25 mouse cellular contexts compared by ENCODE assay signal in the genomic region with DNA sequence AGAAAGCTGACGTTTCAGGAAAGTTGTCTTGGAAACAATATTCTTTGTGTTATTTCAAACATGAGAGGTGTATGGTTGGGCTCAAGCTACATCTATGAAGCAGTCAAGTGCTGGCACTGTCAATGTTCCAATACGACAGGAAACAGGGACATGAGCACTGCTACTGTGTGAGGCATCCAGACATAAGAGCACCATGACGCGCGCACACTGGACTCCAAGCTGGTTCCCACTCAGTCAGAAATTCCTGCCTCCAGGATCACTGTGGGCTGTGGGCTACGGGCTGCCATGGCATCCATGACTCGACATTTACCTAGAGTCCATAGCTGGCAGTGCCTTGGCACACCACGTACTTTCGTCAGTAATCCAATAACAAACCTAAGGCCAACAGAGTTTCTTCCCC.
DNase-seq lines count a peak whose midpoint lies in the region; ATAC-seq lines count a peak whose summit lies in the region.
"Had no signal": no experiment of that assay in that cellular context is flagged by ENCODE, and none has a peak within 500 bp of the region (broad histone marks: within the 10 kb centered on the region; RNA-seq: fewer than 3 reads in every experiment).

No protein-coding gene starts in this region.

- H3K9me3 ChIP-seq in hindbrain, embryonic 13.5 days, result no peaks in the 10 kb centered on the region
- H3K9me3 ChIP-seq in hindbrain, embryonic 10.5 days, result no peaks in the 10 kb centered on the region
- H3K9me3 ChIP-seq: embryonic facial prominence, embryonic 12.5 days; forebrain, embryonic 13.5 days; heart, embryonic 13.5 days; limb, embryonic 10.5 days; liver, embryonic 15.5 days; lung, embryonic 15.5 days had no signal

- 66% methylated on average over 9 of the region's 9 CpGs for WGBS in hindbrain, embryonic 13.5 days
- 79% methylated on average over 9 of the region's 9 CpGs for WGBS in hindbrain, embryonic 10.5 days

- no peaks in the 10 kb centered on the region for H3K36me3 ChIP-seq in hindbrain, embryonic 13.5 days
- no peaks in the 10 kb centered on the region; the same call in 1 of the 2 replicates for H3K36me3 ChIP-seq in hindbrain, embryonic 10.5 days
- H3K36me3 ChIP-seq: embryonic facial prominence, embryonic 12.5 days; heart, embryonic 13.5 days; limb, embryonic 10.5 days; liver, embryonic 15.5 days; lung, embryonic 15.5 days had no signal

- no peak for ATAC-seq in hindbrain, embryonic 13.5 days (ENCODE audit: low FRiP score)
- ATAC-seq: forebrain, embryonic 13.5 days; inflammation-experienced regulatory T-cells, adult 6 months had no signal

- peak overlapping the region; percentile 48; the same call in 1 of the 2 replicates for H3K27ac ChIP-seq in hindbrain, embryonic 13.5 days
- H3K27ac ChIP-seq in hindbrain, embryonic 10.5 days, result no peak overlapping the region
- H3K27ac ChIP-seq: embryonic facial prominence, embryonic 12.5 days; forebrain, embryonic 13.5 days; heart, adult 2 months; heart, embryonic 13.5 days; limb, embryonic 10.5 days; liver, embryonic 15.5 days; lung, embryonic 15.5 days; macrophage had no signal

- no peak overlapping the region for H3K9ac ChIP-seq in hindbrain, embryonic 13.5 days
- H3K9ac ChIP-seq: embryonic facial prominence, embryonic 12.5 days; forebrain, embryonic 13.5 days; heart, embryonic 13.5 days; liver, embryonic 15.5 days; lung, embryonic 15.5 days had no signal

- H3K4me2 ChIP-seq in hindbrain, embryonic 13.5 days, result no peak overlapping the region
- H3K4me2 ChIP-seq: embryonic facial prominence, embryonic 12.5 days; forebrain, embryonic 13.5 days; heart, embryonic 13.5 days; liver, embryonic 15.5 days; lung, embryonic 15.5 days had no signal

- DNase-seq in cerebellum, postnatal 10 days, result peak; percentile 13 to 15
- no peak for DNase-seq in cerebellum, adult 9-11 months
- DNase-seq in hindbrain, embryonic 10.5 days (ENCODE audit: low spot score), result no peak
- DNase-seq in retina, postnatal 1 day, result peak; percentile 27
- DNase-seq in retina, embryonic 14.5 days (ENCODE audit: low spot score), result no peak
- no peak for DNase-seq in spleen, postnatal 14 days (ENCODE audit: low spot score in 2 of 2)
- DNase-seq in kidney, postnatal 10 days, result no peak
- DNase-seq: adrenal gland, postnatal 25 days; cerebellum, postnatal 14 days; gastrocnemius, postnatal 36 days; heart, adult 2 months; heart, postnatal 14 days; kidney, adult 18-20 months; liver; right cerebral cortex, postnatal 25 days; thymus, postnatal 25 days had no signal

- H3K27me3 ChIP-seq in hindbrain, embryonic 13.5 days, result no peaks in the 10 kb centered on the region
- no peaks in the 10 kb centered on the region for H3K27me3 ChIP-seq in hindbrain, embryonic 10.5 days (ENCODE audit: insufficient read depth, poor library complexity, severe bottlenecking)
- H3K27me3 ChIP-seq: embryonic facial prominence, embryonic 12.5 days; forebrain, embryonic 13.5 days; heart, embryonic 13.5 days; liver, embryonic 15.5 days; lung, embryonic 15.5 days had no signal

- no peak overlapping the region for H3K4me3 ChIP-seq in hindbrain, embryonic 13.5 days
- H3K4me3 ChIP-seq in hindbrain, embryonic 10.5 days, result no peak overlapping the region
- H3K4me3 ChIP-seq: embryonic facial prominence, embryonic 12.5 days; forebrain, embryonic 13.5 days; heart, adult 2 months; heart, embryonic 13.5 days; limb, embryonic 10.5 days; liver, embryonic 15.5 days; lung, embryonic 15.5 days had no signal

- H3K4me1 ChIP-seq in hindbrain, embryonic 13.5 days (replicated peaks), result peaks cover 11% of the 10 kb centered on the region
- H3K4me1 ChIP-seq in hindbrain, embryonic 10.5 days (replicated peaks), result peaks cover 10% of the 10 kb centered on the region
- H3K4me1 ChIP-seq: liver, embryonic 15.5 days; lung, embryonic 15.5 days had no signal

Comparison
In these comparisons a context has a peak if more than half of its experiments do, and no peak if none do; other contexts are left out.
1. DNase-seq: peak in cerebellum, postnatal 10 days (2 of 2) and retina, postnatal 1 day (single experiment); none in cerebellum, adult 9-11 months (single experiment), hindbrain, embryonic 10.5 days (single experiment), retina, embryonic 14.5 days (single experiment), spleen, postnatal 14 days (0 of 2) and kidney, postnatal 10 days (single experiment).